Mouse (Mus musculus): Measurements from ENCODE around the gene Cd180.

- TF ChIP-seq CTCF (IDR thresholded peaks at IDR 0.05; ENCODE audit: low read depth, low read length) (no peak), POLR2A (IDR thresholded peaks at IDR 0.05; ENCODE audit: borderline replicate concordance, low read depth, low read length) (no peak)
Measured at GRCm38 (mm10) chr13:102698751-102699323, 5.5 kb downstream of the Cd180 start.
